Mouse (Mus musculus) forebrain, postnatal 0 days (tissue): ENCODE results near the gene Ptpru. TPM values are rescaled to one million over a fixed set of nuclear protein-coding genes. Genes with fewer than 3 reads are reported as not detected.

ENCODE experiments used
- ATAC-seq: fragments of 200-750 bp; cut with Nextera tagmentation; 2 replicates; pipeline ENCODE4 v1.8.0; 2017; ENCODE audit warnings: mild to moderate bottlenecking, moderate library complexity
- DNase-seq: peaks from one replicate; pipeline ENCODE4 v3.0.0-alpha.2; 2015
- H3K27ac ChIP-seq: fragments of 300-500 bp; sonication (generic); 2 replicates; pipeline ENCODE4 v1.5.1; 2014; ENCODE audit warnings: low read depth, mild to moderate bottlenecking, antibody characterized with exemption, low read length, moderate library complexity, mixed read lengths
- H3K27me3 ChIP-seq: fragments of 300-500 bp; sonication (generic); 2 replicates; pipeline ENCODE4 v1.6.1; 2014; ENCODE audit warnings: mild to moderate bottlenecking, low read length, mixed read lengths; ENCODE audit not compliant: insufficient read depth
- H3K36me3 ChIP-seq: fragments of 300-500 bp; sonication (generic); 2 replicates; pipeline ENCODE4 v1.6.1; 2014; ENCODE audit warnings: mild to moderate bottlenecking, moderate library complexity; ENCODE audit not compliant: insufficient read depth
- H3K4me1 ChIP-seq: fragments of 300-500 bp; sonication (generic); 2 replicates; pipeline ENCODE4 v1.6.1; 2014; ENCODE audit warnings: antibody characterized with exemption; ENCODE audit not compliant: insufficient read depth
- H3K4me2 ChIP-seq: fragments of 300-500 bp; sonication (generic); 2 replicates; pipeline ENCODE4 v1.6.1; 2014; ENCODE audit warnings: low read depth, mild to moderate bottlenecking, moderate library complexity
- H3K4me3 ChIP-seq: fragments of 300-500 bp; sonication (generic); 2 replicates; pipeline ENCODE4 v1.5.1; 2014; ENCODE audit warnings: low read depth, low read length, mixed read lengths
- H3K9ac ChIP-seq: fragments of 300-500 bp; sonication (generic); 2 replicates; pipeline ENCODE4 v1.6.1; 2014; ENCODE audit warnings: mild to moderate bottlenecking
- H3K9me3 ChIP-seq: fragments of 300-500 bp; sonication (generic); 2 replicates; pipeline ENCODE4 v1.6.1; 2016; ENCODE audit warnings: low read length
- CTCF ChIP-seq: sonication (generic); IDR thresholded peaks from 2 replicates; pipeline ENCODE4 v1.5.1; 2016; ENCODE audit warnings: antibody characterized with exemption, control low read depth, low read depth
- WGBS: fragments of 180-500 bp; shearing (Covaris S2); extraction: QIAGEN DNeasy Blood & Tissue Kit; methylation state at CpG from one replicate; pipeline ENCODE4 v1.1.7; 2014; 5-methylcytosine and 5-hydroxymethylcytosine counted together
- polyA plus RNA-seq: library from polyadenylated mRNA; unstranded; fragments of >200 nt; fragmentation: Nextera tagmentation; extraction: Ambion mirVana; gene quantifications from 2 replicates; pipeline ENCODE4 v1.2.1, GENCODE M21; 2015
- total RNA-seq: library from RNA; depleted of rRNA; stranded (reverse); fragments of >200 nt; gene quantifications from 2 replicates; pipeline ENCODE4 v1.2.3, GENCODE M21; 2014

Gene Ptpru
- total and polyA plus RNA-seq, 2 experiments from 2014 or later, result 21.2 to 27.4 TPM

GRCm38 (mm10) chr4:131874567-131874966 is 36.5 kb upstream of the Ptpru start:
- H3K27me3 ChIP-seq, result no peaks in the 10 kb centered on the region
- peak overlapping the region; percentile 99 for H3K9ac ChIP-seq
- peak overlapping the region; percentile 99; the same call in 1 of the 2 replicates for H3K27ac ChIP-seq
- H3K4me1 ChIP-seq, result peaks cover 22% of the 10 kb centered on the region
- no peak for TF ChIP-seq CTCF
- 3% methylated on average over 11 of the region's 11 CpGs for WGBS
- H3K36me3 ChIP-seq, result no peaks in the 10 kb centered on the region
- no peaks in the 10 kb centered on the region for H3K9me3 ChIP-seq
- no peak for DNase-seq
- H3K4me3 ChIP-seq, result peak overlapping the region; percentile 92
- ATAC-seq, result no peak
- peak overlapping the region; percentile 79 for H3K4me2 ChIP-seq

GRCm38 (mm10) chr4:131874169-131874536 is 36.1 kb upstream of the Ptpru start:
- DNase-seq (no peak), ATAC-seq (peak; percentile 7)
- H3K36me3 ChIP-seq, result no peaks in the 10 kb centered on the region
- peak overlapping the region; percentile 99 for H3K27ac ChIP-seq
- peak overlapping the region; percentile 92 for H3K4me3 ChIP-seq
- 2% methylated on average over 20 of the region's 20 CpGs for WGBS
- H3K9me3 ChIP-seq, result no peaks in the 10 kb centered on the region
- H3K4me2 ChIP-seq, result peak overlapping the region; percentile 79
- peaks cover 22% of the 10 kb centered on the region for H3K4me1 ChIP-seq
- H3K9ac ChIP-seq, result peak overlapping the region; percentile 99
- no peak for TF ChIP-seq CTCF
- no peaks in the 10 kb centered on the region for H3K27me3 ChIP-seq

GRCm38 (mm10) chr4:131873293-131874168 is 35.4 kb upstream of the Ptpru start, which contains the start of gene Srsf4:
Gene Srsf4, plus strand, starts transcription at chr4:131873617.
- no peaks in the 10 kb centered on the region for H3K27me3 ChIP-seq
- H3K4me3 ChIP-seq, result peak within 1 kb of the TSS; percentile 92
- H3K9ac ChIP-seq, result peak within 1 kb of the TSS; percentile 99
- H3K4me2 ChIP-seq, result peak within 1 kb of the TSS; percentile 79
- DNase-seq (peak; percentile 99), ATAC-seq (peak; percentile 97)
- under 1% methylated on average over 88 of the region's 116 CpGs for WGBS
- H3K4me1 ChIP-seq, result peaks cover 22% of the 10 kb centered on the region
- no peaks in the 10 kb centered on the region for H3K9me3 ChIP-seq
- peak within 1 kb of the TSS; percentile 99 for H3K27ac ChIP-seq
- H3K36me3 ChIP-seq, result no peaks in the 10 kb centered on the region
- no peak for TF ChIP-seq CTCF

- Histone ChIP-seq H3K4me3 (peak overlapping the region; percentile 92), H3K27me3 (no peaks in the 10 kb centered on the region), H3K36me3 (no peaks in the 10 kb centered on the region), H3K4me2 (peak overlapping the region; percentile 79), H3K9me3 (no peaks in the 10 kb centered on the region), H3K27ac (peak overlapping the region; percentile 99), H3K9ac (peak overlapping the region; percentile 75), H3K4me1 (peaks cover 22% of the 10 kb centered on the region)
- DNase-seq (no peak), ATAC-seq (peak; percentile 32)
- no peak for TF ChIP-seq CTCF
- 9% methylated on average over 11 of the region's 11 CpGs for WGBS
These were observed 34.7 kb upstream of the Ptpru start for GRCm38 (mm10) chr4:131872672-131873292.

- H3K27me3 ChIP-seq, result no peaks in the 10 kb centered on the region
- no peak overlapping the region for H3K4me2 ChIP-seq
- H3K27ac ChIP-seq, result no peak overlapping the region
- peaks cover 41% of the 10 kb centered on the region for H3K36me3 ChIP-seq
- no peak for ATAC-seq
- no peaks in the 10 kb centered on the region for H3K4me1 ChIP-seq
- H3K9ac ChIP-seq, result no peak overlapping the region
- no peak for TF ChIP-seq CTCF
- WGBS, result 87% methylated on average over 4 of the region's 4 CpGs
- no peak overlapping the region for H3K4me3 ChIP-seq
- H3K9me3 ChIP-seq, result no peaks in the 10 kb centered on the region
- DNase-seq, result no peak
These were observed 23.3 kb upstream of the Ptpru start for GRCm38 (mm10) chr4:131861341-131861739.

GRCm38 (mm10) chr4:131860492-131861340 is 22.6 kb upstream of the Ptpru start:
- ATAC-seq, result peak; percentile 59

More at GRCm38 (mm10) chr4:131860492-131861340, 22.6 kb upstream of the Ptpru start:
- Histone ChIP-seq H3K9ac (no peak overlapping the region), H3K4me3 (no peak overlapping the region), H3K9me3 (no peaks in the 10 kb centered on the region), H3K27me3 (no peaks in the 10 kb centered on the region), H3K27ac (no peak overlapping the region), H3K36me3 (peaks cover 39% of the 10 kb centered on the region), H3K4me1 (no peaks in the 10 kb centered on the region), H3K4me2 (no peak overlapping the region)
- 48% methylated on average over 15 of the region's 15 CpGs for WGBS
- DNase-seq, result peak; percentile 87
- TF ChIP-seq CTCF, result peak; percentile 98
